Mouse (Mus musculus): ENCODE measurements at regions not wholly inside any gene's neighbourhood (a gene's known extent, or its start where the extent isn't known, plus 50 kb on each side); places are given as distances from the start of the nearest gene placed in this dataset.

GRCm38 (mm10) chr19:27142181-27142580, 74.1 kb upstream of the Vldlr start:
- no peak for DNase-seq

DNA sequence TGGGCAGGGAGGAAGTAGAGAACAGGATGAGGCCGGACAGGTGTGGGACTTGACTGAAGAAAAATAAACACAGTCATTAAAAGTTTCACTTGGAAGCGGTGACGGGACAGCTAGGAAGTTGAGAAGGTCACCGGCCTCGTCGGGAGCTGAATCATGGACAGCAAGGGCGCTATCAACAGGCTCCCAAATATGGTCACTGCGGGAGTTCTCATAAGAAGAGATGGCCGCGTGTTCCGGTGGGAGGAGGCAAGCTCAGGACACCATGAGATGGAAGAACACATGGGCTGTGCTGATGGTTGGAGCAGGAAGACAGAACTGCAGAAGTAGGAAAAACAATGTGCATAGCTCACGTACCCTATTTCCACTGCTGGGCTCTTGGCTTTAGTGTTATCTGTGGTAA, 68.9 kb upstream of the Vldlr start:
- DNase-seq: no peak

GRCm38 (mm10) chr19:27148330-27148729, 68.0 kb upstream of the Vldlr start:
- no peak for DNase-seq

- no peak for DNase-seq
Observed at GRCm38 (mm10) chr19:27149567-27149966, 66.7 kb upstream of the Vldlr start.

GRCm38 (mm10) chr19:27161933-27162332, 54.4 kb upstream of the Vldlr start:
- DNase-seq: no peak

Measured in right cerebral cortex, postnatal 25 days (tissue).